8 mouse cellular contexts compared by ENCODE assay signal in genomic region chr3:96198181-96198580, GRCm38 (mm10). TPM values are rescaled to one million over a fixed set of nuclear protein-coding genes. Genes with fewer than 3 reads are reported as not detected.
DNase-seq lines count a peak whose midpoint lies in the region; ATAC-seq lines count a peak whose summit lies in the region.

No protein-coding gene starts in this region.

- H3K27me3 ChIP-seq in heart, embryonic 16.5 days (ENCODE audit: control insufficient read depth, insufficient read depth, low read length) = no peaks in the 10 kb centered on the region
- H3K27me3 ChIP-seq in liver, embryonic 13.5 days = peaks cover 6% of the 10 kb centered on the region; the same call in 1 of the 2 replicates

- H3K4me3 ChIP-seq in heart, embryonic 16.5 days (ENCODE audit: low read length) = peak overlapping the region; percentile 78
- H3K4me3 ChIP-seq in liver, embryonic 13.5 days (replicated peaks) = peak overlapping the region; percentile 74

- peak overlapping the region; percentile 54 for H3K9ac ChIP-seq in heart, embryonic 16.5 days (ENCODE audit: low read length)
- peak overlapping the region; percentile 60 for H3K9ac ChIP-seq in liver, embryonic 13.5 days

- 9% methylated on average over 6 of the region's 6 CpGs for WGBS in heart, embryonic 16.5 days
- under 1% methylated on average over 6 of the region's 6 CpGs for WGBS in liver, embryonic 13.5 days (ENCODE audit: insufficient replicate concordance)

- ATAC-seq in heart, embryonic 16.5 days (replicated peaks; ENCODE audit: extremely low read depth, insufficient read depth, low FRiP score) = no peak; the same call in 1 of the 2 replicates
- ATAC-seq in liver, embryonic 13.5 days (ENCODE audit: low read depth) = peak; percentile 30

- H3K9me3 ChIP-seq in heart, embryonic 16.5 days (replicated peaks; ENCODE audit: control insufficient read depth, low read length) = peaks cover 6% of the 10 kb centered on the region
- peaks cover 4% of the 10 kb centered on the region for H3K9me3 ChIP-seq in liver, embryonic 13.5 days (replicated peaks)

- no peak for DNase-seq in heart, adult 9 months (ENCODE audit: low spot score in 2 of 2)
- peak; percentile 72 for DNase-seq in R1 (ENCODE audit: low read depth, low spot score)
- DNase-seq in gonadal fat pad, adult 2 months (ENCODE audit: low read depth) = peak; percentile 17
- peak; percentile 29 for DNase-seq in liver, embryonic 13.5 days
- DNase-seq in retina, postnatal 1 day = peak; percentile 31
- DNase-seq in layer of hippocampus, adult 9-11 months = no peak
- DNase-seq in gastrocnemius, postnatal 25 days = no peak

- H3K36me3 ChIP-seq in heart, embryonic 16.5 days (ENCODE audit: control insufficient read depth, insufficient read depth) = peaks cover 8% of the 10 kb centered on the region
- peaks cover 6% of the 10 kb centered on the region; the same call in 1 of the 2 replicates for H3K36me3 ChIP-seq in liver, embryonic 13.5 days

- peak overlapping the region; percentile 37; the same call in 1 of the 2 replicates for H3K27ac ChIP-seq in heart, embryonic 16.5 days (ENCODE audit: low read length)
- peak overlapping the region; percentile 70 for H3K27ac ChIP-seq in liver, embryonic 13.5 days

- H3K4me1 ChIP-seq in heart, embryonic 16.5 days (ENCODE audit: control insufficient read depth, insufficient read depth, low read length) = peaks cover 11% of the 10 kb centered on the region
- H3K4me1 ChIP-seq in liver, embryonic 13.5 days (replicated peaks) = peaks cover 30% of the 10 kb centered on the region

- peak overlapping the region; percentile 93 for H3K4me2 ChIP-seq in heart, embryonic 16.5 days (ENCODE audit: low read depth, low read length)
- peak overlapping the region; percentile 99 for H3K4me2 ChIP-seq in liver, embryonic 13.5 days

RNA-seq across cellular contexts. Expression of gene Sv2a, which starts 17.2 kb away (rescaled TPM):
- 11.6 and 13.9 TPM in 2 replicates for polyA plus RNA-seq in heart, embryonic 16.5 days (2015; fragmentation: Nextera tagmentation; extraction: Ambion mirVana)
- polyA plus RNA-seq in gonadal fat pad, adult 2 months (2012; rRNA removed) = 2.8 and 3.9 TPM in 2 replicates
- polyA plus RNA-seq in liver, embryonic 13.5 days (2015; fragmentation: Nextera tagmentation; extraction: Ambion mirVana) = 0.44 and 0.49 TPM in 2 replicates
- 1 to 10 TPM in 1 of 2 experiments, under 1 TPM in 1; 0.92 to 1.3 TPM for total RNA-seq in gastrocnemius, postnatal 25 days (2021)

RNA-seq across cellular contexts. Expression of gene Bola1, which starts 21.3 kb away (rescaled TPM):
- 40.0 and 43.5 TPM in 2 replicates for polyA plus RNA-seq in heart, embryonic 16.5 days (2015; fragmentation: Nextera tagmentation; extraction: Ambion mirVana)
- polyA plus RNA-seq in gonadal fat pad, adult 2 months (2012; rRNA removed) = 67.1 and 87.5 TPM in 2 replicates
- 50.7 and 56.1 TPM in 2 replicates for polyA plus RNA-seq in liver, embryonic 13.5 days (2015; fragmentation: Nextera tagmentation; extraction: Ambion mirVana)
- 10 to 100 TPM; 22.4 to 28.2 TPM for total RNA-seq in gastrocnemius, postnatal 25 days (2021)

RNA-seq across cellular contexts. Expression of gene Hist2h2ab, which starts 21.5 kb away (rescaled TPM):
- not detected in 2 replicates for polyA plus RNA-seq in heart, embryonic 16.5 days (2015; fragmentation: Nextera tagmentation; extraction: Ambion mirVana)
- 4.7 and 5.2 TPM in 2 replicates for polyA plus RNA-seq in gonadal fat pad, adult 2 months (2012; rRNA removed)
- polyA plus RNA-seq in liver, embryonic 13.5 days (2015; fragmentation: Nextera tagmentation; extraction: Ambion mirVana) = 0.85 TPM in 1 of 2 replicates, not detected in the other
- 1 to 10 TPM; 1.7 TPM for total RNA-seq in gastrocnemius, postnatal 25 days (2021)

RNA-seq across cellular contexts. Expression of gene Hist2h2ac, which starts 22.5 kb away (rescaled TPM):
- polyA plus RNA-seq in heart, embryonic 16.5 days (2015; fragmentation: Nextera tagmentation; extraction: Ambion mirVana) = 5.0 and 6.4 TPM in 2 replicates
- 7.2 and 8.6 TPM in 2 replicates for polyA plus RNA-seq in gonadal fat pad, adult 2 months (2012; rRNA removed)
- 12.9 and 19.8 TPM in 2 replicates for polyA plus RNA-seq in liver, embryonic 13.5 days (2015; fragmentation: Nextera tagmentation; extraction: Ambion mirVana)
- total RNA-seq in gastrocnemius, postnatal 25 days (2021) = 10 to 100 TPM; 12.1 to 12.5 TPM

RNA-seq across cellular contexts. Expression of gene Hist2h2be, which starts 22.7 kb away (rescaled TPM):
- polyA plus RNA-seq in heart, embryonic 16.5 days (2015; fragmentation: Nextera tagmentation; extraction: Ambion mirVana) = 7.8 and 9.4 TPM in 2 replicates
- polyA plus RNA-seq in gonadal fat pad, adult 2 months (2012; rRNA removed) = 9.7 and 10.5 TPM in 2 replicates
- 5.4 and 7.9 TPM in 2 replicates for polyA plus RNA-seq in liver, embryonic 13.5 days (2015; fragmentation: Nextera tagmentation; extraction: Ambion mirVana)
- total RNA-seq in gastrocnemius, postnatal 25 days (2021) = 1 to 10 TPM; 4.5 to 5.3 TPM

Comparison
In these comparisons a context has a peak if more than half of its experiments do, and no peak if none do; other contexts are left out.
1. DNase-seq: peak in R1 (single experiment), gonadal fat pad, adult 2 months (single experiment), liver, embryonic 13.5 days (single experiment) and retina, postnatal 1 day (single experiment); none in heart, adult 9 months (0 of 2), layer of hippocampus, adult 9-11 months (single experiment) and gastrocnemius, postnatal 25 days (single experiment).